Mouse (Mus musculus) lung, adult 2 months (tissue): ENCODE measurements around the gene Dmwd. TPM values are rescaled to one million over a fixed set of nuclear protein-coding genes. Genes with fewer than 3 reads are reported as not detected.
"Not testable (repeated sequence)": the region's sequence is repeated elsewhere in the genome, so short reads cannot be mapped to it uniquely, and the experiment has no call there.

Source experiments
- DNase-seq: peaks from one replicate; pipeline ENCODE4 v3.0.0; 2022
- H3K4me1 ChIP-seq: fragments of 200-500 bp; 2 replicates; pipeline ENCODE4 v1.6.1; 2011; ENCODE audit warnings: low read length; ENCODE audit not compliant: control insufficient read depth, insufficient read depth
- H3K4me3 ChIP-seq: fragments of 200-500 bp; replicated peaks from 2 replicates; pipeline ENCODE3; 2011; ENCODE audit warnings: low read depth, mild to moderate bottlenecking, control low read depth, low read length; ENCODE audit errors: extremely low read depth
- CTCF ChIP-seq: fragments of 200-500 bp; IDR thresholded peaks from 2 replicates; pipeline ENCODE4 v1.5.1; 2011; ENCODE audit warnings: mild to moderate bottlenecking, low read length, control low read depth; ENCODE audit not compliant: insufficient read depth
- POLR2A ChIP-seq: fragments of 200-500 bp; IDR thresholded peaks from 2 replicates; pipeline ENCODE4 v1.6.1; 2011; ENCODE audit warnings: low read depth, mild to moderate bottlenecking, control low read depth, low read length, borderline replicate concordance; ENCODE audit errors: extremely low read depth
- WGBS: fragments of 180-500 bp; shearing (Covaris S2); methylation state at CpG from one replicate; pipeline ENCODE4 v1.1.7; 2018; 5-methylcytosine and 5-hydroxymethylcytosine counted together
- polyA plus RNA-seq: library from polyadenylated mRNA; depleted of rRNA; stranded (reverse); fragments of >200 nt; gene quantifications from 2 replicates; pipeline ENCODE4 v1.2.3, GENCODE M21; 2012

Gene Dmwd
- polyA plus RNA-seq, 1 experiment, result 101 TPM

GRCm38 (mm10) chr7:19068707-19069106, 7.3 kb upstream of the Dmwd start:
- TF ChIP-seq POLR2A (no peak), CTCF (peak; percentile 79)
- DNase-seq, result peak; percentile 72
- Histone ChIP-seq H3K4me1 (no peaks in the 10 kb centered on the region), H3K4me3 (no peak overlapping the region)
- 1% methylated on average over 2 of the region's 2 CpGs for WGBS

DNA sequence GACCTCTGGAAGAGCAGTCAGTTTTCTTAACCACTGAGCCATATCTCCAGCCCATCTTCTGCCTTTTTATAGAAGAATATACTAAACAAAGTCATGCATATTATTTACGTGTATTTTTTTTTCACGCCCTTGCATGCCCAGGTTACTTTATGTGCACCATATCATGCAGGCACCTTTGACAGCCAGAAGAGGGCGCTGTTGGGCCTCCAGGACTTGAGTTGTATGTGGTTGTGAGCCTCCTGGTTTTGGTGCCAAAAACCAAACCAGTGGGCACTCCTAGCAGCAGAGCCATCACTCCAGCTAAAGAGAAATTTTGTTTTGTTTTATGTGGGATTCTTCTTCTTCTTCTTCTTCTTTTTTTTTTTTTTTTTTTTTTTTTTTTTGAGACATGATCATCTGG, 6.5 kb upstream of the Dmwd start:
- no peak for DNase-seq
- TF ChIP-seq CTCF, result peak; percentile 51
- TF ChIP-seq POLR2A, result no peak
- Histone ChIP-seq H3K4me3 (no peak overlapping the region), H3K4me1 (no peaks in the 10 kb centered on the region)
- 49% methylated on average over 3 of the region's 3 CpGs for WGBS

DNA sequence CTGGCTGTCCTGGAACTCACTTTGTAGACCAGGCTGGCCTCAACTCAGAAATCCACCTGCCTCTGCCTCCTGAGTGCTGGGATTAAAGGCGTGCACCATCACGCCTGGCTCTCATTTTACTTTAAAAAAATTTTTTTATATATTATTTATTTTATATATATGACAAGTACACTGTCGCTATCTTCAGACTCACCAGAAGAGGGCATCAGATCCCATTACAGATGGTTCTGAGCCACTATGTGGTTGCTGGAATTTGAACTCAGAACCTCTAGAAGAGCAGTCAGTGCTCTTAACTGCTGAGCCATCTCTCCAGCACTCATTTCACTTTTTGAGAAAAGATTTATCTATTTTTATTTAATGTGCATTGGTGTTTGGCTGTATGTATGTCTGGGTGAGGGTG, 5.0 kb upstream of the Dmwd start:
- WGBS, result 44% methylated on average over 3 of the region's 3 CpGs
- H3K4me3 ChIP-seq, DNase-seq, H3K4me1 ChIP-seq: not testable (repeated sequence)

- TF ChIP-seq CTCF, result peak; percentile 57
- TF ChIP-seq POLR2A, result no peak
- no peak for DNase-seq
- WGBS, result 77% methylated on average over 9 of the region's 9 CpGs
- Histone ChIP-seq H3K4me3 (no peak overlapping the region), H3K4me1 (peaks cover 5% of the 10 kb centered on the region)
Observed at GRCm38 (mm10) chr7:19073504-19073903, 2.5 kb upstream of the Dmwd start.

DNA sequence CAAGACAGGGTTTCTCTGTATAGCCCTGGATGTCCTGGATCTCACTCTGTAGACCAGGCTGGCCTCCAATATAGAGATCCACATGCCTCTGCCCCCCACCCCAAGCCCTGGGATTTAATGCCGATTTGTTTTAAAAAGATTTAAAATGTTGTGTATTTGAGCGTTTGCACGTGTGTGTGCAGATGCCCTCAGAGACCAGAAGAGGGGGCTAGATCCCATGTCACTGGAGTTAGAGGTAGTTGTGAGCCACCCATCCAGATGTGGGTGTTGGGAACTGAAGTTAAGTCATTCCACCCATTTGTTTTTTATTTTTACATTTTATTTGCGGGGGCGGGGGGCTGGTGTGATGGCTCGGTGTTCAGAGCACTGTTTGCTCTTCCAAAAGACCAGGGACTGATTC, 1.5 kb upstream of the Dmwd start:
- TF ChIP-seq CTCF, result no peak
- TF ChIP-seq POLR2A, result no peak
- WGBS, result 89% methylated on average over 6 of the region's 6 CpGs
- no peak overlapping the region for H3K4me3 ChIP-seq
- peaks cover 5% of the 10 kb centered on the region for H3K4me1 ChIP-seq
- no peak for DNase-seq

GRCm38 (mm10) chr7:19075231-19075630, 796 bp upstream of the Dmwd start:
- TF ChIP-seq CTCF, result no peak
- TF ChIP-seq POLR2A, result no peak
- 47% methylated on average over 5 of the region's 5 CpGs for WGBS
- peaks cover 5% of the 10 kb centered on the region for H3K4me1 ChIP-seq
- no peak for DNase-seq
- H3K4me3 ChIP-seq, result peak overlapping the region; percentile 56

- Histone ChIP-seq H3K4me3 (peak overlapping the region; percentile 56), H3K4me1 (peaks cover 5% of the 10 kb centered on the region)
- no peak for TF ChIP-seq CTCF
- no peak for TF ChIP-seq POLR2A
- 1% methylated on average over 22 of the region's 22 CpGs for WGBS
- DNase-seq, result no peak
Observed at GRCm38 (mm10) chr7:19076586-19076991, 562 bp downstream of the Dmwd start.

GRCm38 (mm10) chr7:19077761-19078160, 1.7 kb downstream of the Dmwd start:
- no peak for DNase-seq
- H3K4me3 ChIP-seq, result no peak overlapping the region
- H3K4me1 ChIP-seq, result peaks cover 5% of the 10 kb centered on the region
- WGBS, result 42% methylated on average over 14 of the region's 14 CpGs
- TF ChIP-seq POLR2A (no peak), CTCF (no peak)

DNA sequence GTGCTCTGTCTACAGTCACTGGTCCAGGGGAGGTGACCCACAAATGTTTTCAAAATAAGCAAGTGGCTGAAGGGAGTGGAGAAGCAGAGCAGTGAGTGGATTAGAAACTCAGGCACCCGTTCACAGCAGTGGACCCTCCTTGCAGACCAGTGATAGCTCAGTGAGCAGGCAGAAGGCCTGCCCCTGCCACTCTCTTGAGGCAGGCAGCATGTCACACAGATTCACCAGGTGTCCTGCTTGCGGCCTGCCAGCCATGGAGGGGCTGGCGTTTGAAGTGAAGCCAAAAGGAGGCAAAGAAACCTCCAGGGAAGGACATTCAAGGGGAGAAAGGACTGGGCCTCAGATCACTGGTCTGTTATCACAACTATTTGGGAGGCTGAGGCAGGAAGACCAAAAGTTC, 2.7 kb downstream of the Dmwd start:
- H3K4me3 ChIP-seq, result no peak overlapping the region
- peaks cover 5% of the 10 kb centered on the region for H3K4me1 ChIP-seq
- DNase-seq, result no peak
- 77% methylated on average over 3 of the region's 3 CpGs for WGBS
- no peak for TF ChIP-seq POLR2A
- no peak for TF ChIP-seq CTCF

DNA sequence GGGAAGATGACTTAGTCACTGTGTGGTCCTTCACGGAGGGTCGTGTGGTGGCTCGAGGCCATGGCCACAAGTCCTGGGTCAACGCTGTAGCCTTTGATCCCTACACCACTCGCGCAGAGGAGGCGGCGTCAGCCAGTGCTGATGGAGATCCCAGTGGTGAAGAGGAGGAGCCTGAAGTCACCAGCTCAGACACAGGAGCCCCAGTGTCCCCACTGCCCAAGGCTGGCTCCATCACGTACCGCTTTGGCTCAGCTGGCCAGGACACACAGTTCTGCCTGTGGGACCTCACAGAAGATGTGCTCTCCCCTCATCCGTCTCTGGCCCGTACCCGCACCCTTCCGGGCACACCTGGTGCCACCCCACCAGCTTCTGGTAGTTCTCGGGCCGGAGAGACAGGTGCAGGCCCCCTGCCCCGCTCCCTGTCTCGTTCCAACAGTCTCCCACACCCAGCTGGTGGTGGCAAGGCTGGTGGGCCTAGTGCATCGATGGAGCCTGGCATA, 4.5 kb downstream of the Dmwd start:
- no peak for TF ChIP-seq POLR2A
- TF ChIP-seq CTCF, result no peak
- DNase-seq, result no peak
- Histone ChIP-seq H3K4me1 (peaks cover under 1% of the 10 kb centered on the region), H3K4me3 (no peak overlapping the region)
- 85% methylated on average over 19 of the region's 19 CpGs for WGBS
